ENCODE assay signal across 7 mouse cellular contexts in genomic region chr8:122342806-122343209, GRCm38 (mm10). TPM values are rescaled to one million over a fixed set of nuclear protein-coding genes. Genes with fewer than 3 reads are reported as not detected.
DNase-seq lines count a peak whose midpoint lies in the region; ATAC-seq and TF ChIP-seq lines count a peak whose summit lies in the region.

No protein-coding gene starts in this region.

- 7% methylated on average over 9 of the region's 9 CpGs for WGBS in embryonic facial prominence, embryonic 10.5 days
- 3% methylated on average over 9 of the region's 9 CpGs for WGBS in heart, embryonic 10.5 days
- 2% methylated on average over 9 of the region's 9 CpGs for WGBS in liver, embryonic 16.5 days (ENCODE audit: insufficient replicate concordance)

- H3K27ac ChIP-seq in embryonic facial prominence, embryonic 10.5 days (replicated peaks): no peak overlapping the region
- H3K27ac ChIP-seq in heart, embryonic 10.5 days: peak overlapping the region; percentile 83
- H3K27ac ChIP-seq in liver, embryonic 16.5 days (ENCODE audit: low read length): no peak overlapping the region

- no peaks in the 10 kb centered on the region for H3K9me3 ChIP-seq in G1E (replicated peaks)
- no peaks in the 10 kb centered on the region for H3K9me3 ChIP-seq in embryonic facial prominence, embryonic 10.5 days
- H3K9me3 ChIP-seq in heart, embryonic 10.5 days: no peaks in the 10 kb centered on the region
- H3K9me3 ChIP-seq in liver, embryonic 16.5 days (replicated peaks; ENCODE audit: control insufficient read depth, low read length): no peaks in the 10 kb centered on the region

- peak overlapping the region; percentile 58 for H3K4me2 ChIP-seq in liver, embryonic 16.5 days (ENCODE audit: low read depth, low read length)

- DNase-seq in G1E (ENCODE audit: low spot score): no peak
- no peak for DNase-seq in embryonic facial prominence, embryonic 10.5 days (ENCODE audit: low spot score)
- DNase-seq in heart, embryonic 10.5 days (ENCODE audit: low spot score): no peak
- peak; percentile 33 for DNase-seq in kidney, adult 18-20 months
- peak; percentile 51 for DNase-seq in right cerebral cortex, postnatal 25 days
- no peak for DNase-seq in ovary, postnatal 14 days (ENCODE audit: low spot score)

- H3K4me1 ChIP-seq in G1E (ENCODE audit: insufficient read depth, low read depth, low read length): peaks cover 88% of the 10 kb centered on the region
- H3K4me1 ChIP-seq in embryonic facial prominence, embryonic 10.5 days: peaks cover 32% of the 10 kb centered on the region
- H3K4me1 ChIP-seq in heart, embryonic 10.5 days: peaks cover 53% of the 10 kb centered on the region
- peaks cover 38% of the 10 kb centered on the region for H3K4me1 ChIP-seq in liver, embryonic 16.5 days (ENCODE audit: control insufficient read depth, low read depth, low read length)

- TF ChIP-seq CTCF in G1E (IDR thresholded peaks at IDR 0.05; ENCODE audit: low read depth, low read length): no peak

- peak overlapping the region; percentile 35; the same call in 1 of the 2 replicates for H3K9ac ChIP-seq in liver, embryonic 16.5 days (ENCODE audit: low read depth, low read length)

- H3K36me3 ChIP-seq in G1E (replicated peaks): peaks cover 23% of the 10 kb centered on the region
- H3K36me3 ChIP-seq in embryonic facial prominence, embryonic 10.5 days (replicated peaks): peaks cover 2% of the 10 kb centered on the region; the same call in 1 of the 2 replicates
- peaks cover 27% of the 10 kb centered on the region for H3K36me3 ChIP-seq in heart, embryonic 10.5 days
- H3K36me3 ChIP-seq in liver, embryonic 16.5 days (ENCODE audit: control insufficient read depth, insufficient read depth): peaks cover 10% of the 10 kb centered on the region

- H3K4me3 ChIP-seq in G1E (ENCODE audit: low read depth, low read length): peak overlapping the region; percentile 40; the same call in 1 of the 2 replicates
- peak overlapping the region; percentile 50 for H3K4me3 ChIP-seq in embryonic facial prominence, embryonic 10.5 days
- peak overlapping the region; percentile 56 for H3K4me3 ChIP-seq in heart, embryonic 10.5 days
- peak overlapping the region; percentile 28; the same call in 1 of the 2 replicates for H3K4me3 ChIP-seq in liver, embryonic 16.5 days (ENCODE audit: low read depth, low read length)

- peaks cover 13% of the 10 kb centered on the region for H3K27me3 ChIP-seq in G1E (ENCODE audit: insufficient read depth, low read length)
- peaks cover 85% of the 10 kb centered on the region for H3K27me3 ChIP-seq in embryonic facial prominence, embryonic 10.5 days (replicated peaks; ENCODE audit: low read depth, poor library complexity, severe bottlenecking)
- peaks cover 13% of the 10 kb centered on the region for H3K27me3 ChIP-seq in heart, embryonic 10.5 days (ENCODE audit: insufficient read depth, poor library complexity, severe bottlenecking)
- no peaks in the 10 kb centered on the region; the same call in none of the 2 replicates for H3K27me3 ChIP-seq in liver, embryonic 16.5 days (ENCODE audit: control insufficient read depth, insufficient read depth, low read depth, low read length)

- ATAC-seq in G1E (ENCODE audit: extremely low read depth, insufficient number of reproducible peaks, low FRiP score, poor library complexity, severe bottlenecking): 0 out of 2 replicates have a peak, but pooled peaks have one; percentile 42
- ATAC-seq in liver, embryonic 16.5 days (ENCODE audit: low read depth): peak; percentile 26; the same call in 1 of the 2 replicates

RNA-seq across cellular contexts. Expression of gene Trhr2, which starts 17.7 kb away (rescaled TPM):
- total RNA-seq in G1E (2014; fragmentation: Nextera tagmentation) (not detected in 2 replicates), G1E (2017) (not detected in 2 replicates)
- polyA plus RNA-seq in G1E (2012): not detected in 2 replicates
- not detected in 2 replicates for polyA plus RNA-seq in embryonic facial prominence, embryonic 10.5 days (2016; fragmentation: Nextera tagmentation; extraction: Ambion mirVana)
- polyA plus RNA-seq in heart, embryonic 10.5 days (2016; fragmentation: Nextera tagmentation; extraction: Ambion mirVana): not detected in 2 replicates
- polyA plus RNA-seq in liver, embryonic 16.5 days (2015; fragmentation: Nextera tagmentation; extraction: Ambion mirVana): not detected in 2 replicates

RNA-seq across cellular contexts. Expression of gene Zc3h18, which starts 33.6 kb away (rescaled TPM):
- total RNA-seq in G1E (2014; fragmentation: Nextera tagmentation): 40.3 and 45.8 TPM in 2 replicates
- total RNA-seq in G1E (2017): 52.7 and 58.4 TPM in 2 replicates
- 134 and 143 TPM in 2 replicates for polyA plus RNA-seq in G1E (2012)
- 81.8 and 82.5 TPM in 2 replicates for polyA plus RNA-seq in embryonic facial prominence, embryonic 10.5 days (2016; fragmentation: Nextera tagmentation; extraction: Ambion mirVana)
- 47.4 and 51.0 TPM in 2 replicates for polyA plus RNA-seq in heart, embryonic 10.5 days (2016; fragmentation: Nextera tagmentation; extraction: Ambion mirVana)
- 17.8 and 19.0 TPM in 2 replicates for polyA plus RNA-seq in liver, embryonic 16.5 days (2015; fragmentation: Nextera tagmentation; extraction: Ambion mirVana)

Comparison
In these comparisons a context has a peak if more than half of its experiments do, and no peak if none do; other contexts are left out.
1. DNase-seq: peak in kidney, adult 18-20 months (single experiment) and right cerebral cortex, postnatal 25 days (single experiment); none in G1E (single experiment), embryonic facial prominence, embryonic 10.5 days (single experiment), heart, embryonic 10.5 days (single experiment) and ovary, postnatal 14 days (single experiment).
2. Peak in every context shown above with its lines, with median percentiles within 50 percentile points of each other: H3K4me3 ChIP-seq.